Comparison of ENCODE assay signal across 8 mouse cellular contexts in genomic region chr4:69195645-69196044, GRCm38 (mm10).
DNase-seq lines count a peak whose midpoint lies in the region; ATAC-seq and TF ChIP-seq lines count a peak whose summit lies in the region.

No protein-coding gene starts in this region.

- no peaks in the 10 kb centered on the region for H3K4me1 ChIP-seq in hindbrain, embryonic 12.5 days
- no peaks in the 10 kb centered on the region for H3K4me1 ChIP-seq in lung, adult 2 months (ENCODE audit: control insufficient read depth, insufficient read depth, low read length)

- TF ChIP-seq POLR2A in lung, adult 2 months (IDR thresholded peaks at IDR 0.05; ENCODE audit: borderline replicate concordance, extremely low read depth, low read depth, low read length): no peak

- peak overlapping the region; percentile 63 for H3K4me2 ChIP-seq in hindbrain, embryonic 12.5 days (replicated peaks)

- H3K4me3 ChIP-seq in hindbrain, embryonic 12.5 days: peak overlapping the region; percentile 40
- peak overlapping the region; percentile 5 for H3K4me3 ChIP-seq in lung, adult 2 months (replicated peaks; ENCODE audit: extremely low read depth, low read depth, low read length)

- DNase-seq in NIH3T3 (ENCODE audit: low read depth): peak; percentile 67
- peak; percentile 71 for DNase-seq in cerebellum, adult 9-10 months
- peak; percentile 35 for DNase-seq in layer of hippocampus, adult 9-11 months
- peak; percentile 3 for DNase-seq in lung, adult 2 months
- DNase-seq in ovary, postnatal 36 days (ENCODE audit: low spot score): peak; percentile 58

- H3K9me3 ChIP-seq in hindbrain, embryonic 12.5 days (replicated peaks): no peaks in the 10 kb centered on the region

- H3K27ac ChIP-seq in hindbrain, embryonic 12.5 days: peak overlapping the region; percentile 37; the same call in 1 of the 2 replicates

- under 1% methylated on average over 13 of the region's 13 CpGs for WGBS in hindbrain, embryonic 12.5 days
- 3% methylated on average over 13 of the region's 13 CpGs for WGBS in lung, adult 2 months

- peak; percentile 81 for ATAC-seq in frontal cortex, adult (ENCODE audit: low TSS enrichment)
- peak; percentile 95 for ATAC-seq in hindbrain, embryonic 12.5 days (ENCODE audit: low FRiP score)
- ATAC-seq in erythroblast, adult 5-6 weeks (replicated peaks; ENCODE audit: low FRiP score, poor library complexity, severe bottlenecking): no peak

- peak; percentile 40; the same call in 1 of the 2 replicates for TF ChIP-seq CTCF in lung, adult 2 months (IDR thresholded peaks at IDR 0.05; ENCODE audit: insufficient read depth, low read length)

- H3K27me3 ChIP-seq in hindbrain, embryonic 12.5 days: no peaks in the 10 kb centered on the region

- H3K9ac ChIP-seq in hindbrain, embryonic 12.5 days: peak overlapping the region; percentile 50; the same call in 1 of the 2 replicates

- H3K36me3 ChIP-seq in hindbrain, embryonic 12.5 days: no peaks in the 10 kb centered on the region

Comparison
In these comparisons a context has a peak if more than half of its experiments do, and no peak if none do; other contexts are left out.
1. DNase-seq: peak in every context shown above with its lines; median percentile 71 in cerebellum, adult 9-10 months; 67 in NIH3T3; 58 in ovary, postnatal 36 days; 35 in layer of hippocampus, adult 9-11 months; 3 in lung, adult 2 months.